16 mouse cellular contexts compared by ENCODE assay signal in the genomic region with DNA sequence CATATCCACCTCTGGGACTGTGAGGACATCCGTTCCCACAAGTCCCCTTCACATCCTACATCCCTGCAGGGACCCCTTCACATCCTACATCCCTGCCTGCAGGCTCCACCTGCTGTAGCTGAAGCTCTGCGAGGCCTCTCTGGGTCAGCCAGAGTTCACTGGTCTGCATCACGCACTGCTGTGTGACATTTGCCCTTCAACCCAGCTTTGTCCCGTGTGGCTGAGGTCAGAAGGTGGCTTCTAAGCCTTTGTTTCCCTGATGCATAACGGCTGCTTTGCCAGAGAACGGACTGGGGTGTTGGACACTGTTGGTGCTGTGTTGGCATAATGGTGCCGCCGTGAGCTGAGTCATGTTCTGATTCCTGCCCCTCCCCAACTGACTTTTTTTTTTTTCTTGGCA. TPM values are rescaled to one million over a fixed set of nuclear protein-coding genes. Genes with fewer than 3 reads are reported as not detected.
DNase-seq lines count a peak whose midpoint lies in the region; ATAC-seq and TF ChIP-seq lines count a peak whose summit lies in the region.
"Had no signal": no experiment of that assay in that cellular context is flagged by ENCODE, and none has a peak within 500 bp of the region (broad histone marks: within the 10 kb centered on the region; RNA-seq: fewer than 3 reads in every experiment).

No protein-coding gene starts in this region.

- peak; percentile 58 for DNase-seq in hindbrain, embryonic 10.5 days (ENCODE audit: low spot score)
- DNase-seq in hindbrain, postnatal 0 days (ENCODE audit: low spot score) = no peak
- peak; percentile 57 for DNase-seq in ES-CJ7 (ENCODE audit: low read depth, low spot score)
- no peak for DNase-seq in heart, postnatal 0 days (ENCODE audit: low spot score)
- no peak for DNase-seq in thymus, postnatal 25 days
- DNase-seq: adrenal gland, postnatal 14 days; cerebellum, postnatal 14 days; gastrocnemius, postnatal 36 days; right cerebral cortex, postnatal 4 days had no signal

- no peak for TF ChIP-seq CTCF in hindbrain, postnatal 0 days (IDR thresholded peaks at IDR 0.05; ENCODE audit: low read depth)
- TF ChIP-seq CTCF in E14TG2a.4 (conservative IDR thresholded peaks at IDR 0.05; ENCODE audit: low read length) = no peak
- no peak for TF ChIP-seq CTCF in heart, postnatal 0 days (IDR thresholded peaks at IDR 0.05; ENCODE audit: low read depth)

- H3K27ac ChIP-seq in hindbrain, embryonic 10.5 days = peak overlapping the region; percentile 40
- H3K27ac ChIP-seq in hindbrain, postnatal 0 days = no peak overlapping the region
- H3K27ac ChIP-seq in heart, postnatal 0 days (ENCODE audit: low read depth) = peak overlapping the region; percentile 94; the same call in 1 of the 2 replicates
- H3K27ac ChIP-seq: embryonic facial prominence, embryonic 15.5 days; hindbrain, embryonic 14.5 days; liver, embryonic 12.5 days had no signal

- H3K4me1 ChIP-seq in hindbrain, embryonic 10.5 days (replicated peaks) = peaks cover 49% of the 10 kb centered on the region
- no peaks in the 10 kb centered on the region; the same call in 1 of the 2 replicates for H3K4me1 ChIP-seq in hindbrain, postnatal 0 days (ENCODE audit: insufficient read depth, low read length)
- H3K4me1 ChIP-seq in E14TG2a.4 (replicated peaks; ENCODE audit: low read depth, low read length) = peaks cover 62% of the 10 kb centered on the region
- peaks cover 53% of the 10 kb centered on the region for H3K4me1 ChIP-seq in heart, postnatal 0 days (ENCODE audit: control insufficient read depth, insufficient read depth)

- ATAC-seq in hindbrain, postnatal 0 days = no peak
- no peak for ATAC-seq in heart, postnatal 0 days (ENCODE audit: insufficient read depth, low read depth)
- no peak for ATAC-seq in erythroblast, adult 5-6 weeks (replicated peaks; ENCODE audit: low FRiP score, poor library complexity, severe bottlenecking)
- ATAC-seq: forebrain, embryonic 14.5 days; liver, embryonic 12.5 days had no signal

- H3K9me3 ChIP-seq in hindbrain, embryonic 10.5 days = no peaks in the 10 kb centered on the region
- H3K9me3 ChIP-seq in hindbrain, postnatal 0 days (ENCODE audit: low read length) = no peaks in the 10 kb centered on the region
- H3K9me3 ChIP-seq in E14TG2a.4 (ENCODE audit: low read length) = no peaks in the 10 kb centered on the region
- no peaks in the 10 kb centered on the region for H3K9me3 ChIP-seq in heart, postnatal 0 days (replicated peaks; ENCODE audit: control insufficient read depth, low read length)
- H3K9me3 ChIP-seq: embryonic facial prominence, embryonic 15.5 days; liver, embryonic 12.5 days had no signal

- H3K4me3 ChIP-seq in hindbrain, embryonic 10.5 days = no peak overlapping the region; the same call in 1 of the 2 replicates
- H3K4me3 ChIP-seq in hindbrain, postnatal 0 days (ENCODE audit: low read length) = no peak overlapping the region
- peak overlapping the region; percentile 3; the same call in 1 of the 2 replicates for H3K4me3 ChIP-seq in E14TG2a.4 (replicated peaks; ENCODE audit: low read length)
- H3K4me3 ChIP-seq in heart, postnatal 0 days (ENCODE audit: low read depth, low read length) = no peak overlapping the region
- H3K4me3 ChIP-seq: embryonic facial prominence, embryonic 15.5 days; liver, embryonic 12.5 days had no signal

- no peak overlapping the region for H3K4me2 ChIP-seq in hindbrain, postnatal 0 days (ENCODE audit: low read depth, low read length)
- no peak overlapping the region for H3K4me2 ChIP-seq in heart, postnatal 0 days (ENCODE audit: low read depth, low read length)
- H3K4me2 ChIP-seq: embryonic facial prominence, embryonic 15.5 days; hindbrain, embryonic 14.5 days; liver, embryonic 12.5 days had no signal

- 15% methylated on average over 8 of the region's 8 CpGs for WGBS in hindbrain, embryonic 10.5 days
- 23% methylated on average over 8 of the region's 8 CpGs for WGBS in hindbrain, postnatal 0 days
- WGBS in heart, postnatal 0 days = 43% methylated on average over 8 of the region's 8 CpGs

- H3K9ac ChIP-seq in hindbrain, postnatal 0 days (replicated peaks; ENCODE audit: low read length) = no peak overlapping the region
- no peak overlapping the region for H3K9ac ChIP-seq in heart, postnatal 0 days (replicated peaks; ENCODE audit: low read depth, low read length)
- H3K9ac ChIP-seq: embryonic facial prominence, embryonic 15.5 days; hindbrain, embryonic 14.5 days; liver, embryonic 12.5 days had no signal

- H3K27me3 ChIP-seq in hindbrain, embryonic 10.5 days (ENCODE audit: insufficient read depth, poor library complexity, severe bottlenecking) = no peaks in the 10 kb centered on the region; the same call in 1 of the 2 replicates
- H3K27me3 ChIP-seq in hindbrain, postnatal 0 days (ENCODE audit: insufficient read depth, low read length) = no peaks in the 10 kb centered on the region
- no peaks in the 10 kb centered on the region for H3K27me3 ChIP-seq in E14TG2a.4 (ENCODE audit: insufficient read depth, low read length)
- no peaks in the 10 kb centered on the region for H3K27me3 ChIP-seq in heart, postnatal 0 days (ENCODE audit: control insufficient read depth, insufficient read depth, low read length)
- H3K27me3 ChIP-seq: CH12.LX; embryonic facial prominence, embryonic 15.5 days had no signal

- TF ChIP-seq EP300 in heart, postnatal 0 days (IDR thresholded peaks at IDR 0.05; ENCODE audit: low read depth) = no peak

- H3K36me3 ChIP-seq in hindbrain, embryonic 10.5 days = no peaks in the 10 kb centered on the region
- no peaks in the 10 kb centered on the region for H3K36me3 ChIP-seq in hindbrain, postnatal 0 days (ENCODE audit: insufficient read depth, low read length)
- no peaks in the 10 kb centered on the region for H3K36me3 ChIP-seq in E14TG2a.4 (ENCODE audit: insufficient read depth, low read length)
- no peaks in the 10 kb centered on the region for H3K36me3 ChIP-seq in heart, postnatal 0 days (replicated peaks; ENCODE audit: control insufficient read depth, insufficient read depth, low read length)
- H3K36me3 ChIP-seq: embryonic facial prominence, embryonic 15.5 days; liver, embryonic 12.5 days had no signal

RNA-seq across cellular contexts. Expression of a gene that starts 16.2 kb away (rescaled TPM):
- 38.8 and 41.9 TPM in 2 replicates for polyA plus RNA-seq in hindbrain, embryonic 10.5 days (2016; fragmentation: Nextera tagmentation; extraction: Ambion mirVana)
- 200 and 204 TPM in 2 replicates for total RNA-seq in hindbrain, postnatal 0 days (2014; rRNA removed)
- 46.2 and 47.4 TPM in 2 replicates for polyA plus RNA-seq in hindbrain, postnatal 0 days (2015; fragmentation: Nextera tagmentation; extraction: Ambion mirVana)
- total RNA-seq in heart, postnatal 0 days (2014; rRNA removed; ENCODE audit: low replicate concordance) = 2,277 and 2,295 TPM in 2 replicates
- 706 and 785 TPM in 2 replicates for polyA plus RNA-seq in heart, postnatal 0 days (2015; fragmentation: Nextera tagmentation; extraction: Ambion mirVana)
- total RNA-seq in erythroblast, adult 5-6 weeks (2015; ENCODE audit: low replicate concordance) = 20.2 and 37.4 TPM in 2 replicates
- 38.8 and 71.8 TPM in 2 replicates for total RNA-seq in erythroblast, adult 5-6 weeks (2017; ENCODE audit: low replicate concordance)

Comparison
In these comparisons a context has a peak if more than half of its experiments do, and no peak if none do; other contexts are left out.
1. DNase-seq: peak in hindbrain, embryonic 10.5 days (single experiment) and ES-CJ7 (single experiment); none in hindbrain, postnatal 0 days (single experiment), heart, postnatal 0 days (single experiment) and thymus, postnatal 25 days (single experiment).
2. RNA of a gene that starts 16.2 kb away (total RNA-seq): 2,277 to 2,295 TPM in heart, postnatal 0 days; 200 to 204 TPM in hindbrain, postnatal 0 days and 20.2 to 71.8 TPM in erythroblast, adult 5-6 weeks; every median in the first group is over 10 times any median in the second.